8 mouse cellular contexts compared by ENCODE assay signal in genomic region chrX:57392367-57393246, GRCm38 (mm10). TPM values are rescaled to one million over a fixed set of nuclear protein-coding genes. Genes with fewer than 3 reads are reported as not detected.
DNase-seq lines count a peak whose midpoint lies in the region; ATAC-seq lines count a peak whose summit lies in the region.

Rbmx (minus strand) TSS chrX:57393036.

- H3K4me2 ChIP-seq in hindbrain, embryonic 15.5 days: peak within 1 kb of the TSS; percentile 54

- no peaks in the 10 kb centered on the region for H3K9me3 ChIP-seq in hindbrain, embryonic 15.5 days

- 17% methylated on average over 50 of the region's 50 CpGs for WGBS in hindbrain, embryonic 15.5 days

- H3K36me3 ChIP-seq in hindbrain, embryonic 15.5 days: peaks cover 21% of the 10 kb centered on the region

- H3K4me1 ChIP-seq in hindbrain, embryonic 15.5 days (replicated peaks): peaks cover 5% of the 10 kb centered on the region; the same call in 1 of the 2 replicates

- H3K4me3 ChIP-seq in hindbrain, embryonic 15.5 days: peak within 1 kb of the TSS; percentile 64

- DNase-seq in T-cell, adult 2 months (ENCODE audit: low spot score): peak; percentile 86
- DNase-seq in cerebellum, postnatal 36 days: peak; percentile 72 to 85
- peak; percentile 77 to 87 for DNase-seq in frontal cortex, postnatal 36 days (ENCODE audit: low spot score in 2 of 2)
- peak; percentile 85 for DNase-seq in left cerebral cortex, adult 11 months (ENCODE audit: low spot score)
- DNase-seq in lung, postnatal 4 days: peak; percentile 81 to 89
- DNase-seq in retina, postnatal 7 days (ENCODE audit: low read depth, low spot score): peak; percentile 87
- DNase-seq in urinary bladder, adult 2 months (ENCODE audit: low spot score): peak; percentile 54

- H3K9ac ChIP-seq in hindbrain, embryonic 15.5 days: peak within 1 kb of the TSS; percentile 76

- peak within 1 kb of the TSS; percentile 96 for H3K27ac ChIP-seq in hindbrain, embryonic 15.5 days (replicated peaks)

- H3K27me3 ChIP-seq in hindbrain, embryonic 15.5 days: no peaks in the 10 kb centered on the region

- ATAC-seq in hindbrain, embryonic 15.5 days (ENCODE audit: low FRiP score, low read depth): peak; percentile 95

RNA-seq across cellular contexts. Expression of gene Rbmx, which starts in this region (rescaled TPM):
- 150 and 153 TPM in 2 replicates for polyA plus RNA-seq in hindbrain, embryonic 15.5 days (2015; fragmentation: Nextera tagmentation; extraction: Ambion mirVana)
- polyA plus RNA-seq in urinary bladder, adult 2 months (2012; rRNA removed): 39.7 and 52.3 TPM in 2 replicates

Comparison
In these comparisons a context has a peak if more than half of its experiments do, and no peak if none do; other contexts are left out.
1. Peak in every context shown above with its lines: DNase-seq, ATAC-seq, H3K4me3 ChIP-seq and H3K27ac ChIP-seq.